Mouse (Mus musculus): Measurements from ENCODE around the gene Pi16. TPM values are rescaled to one million over a fixed set of nuclear protein-coding genes. Genes with fewer than 3 reads are reported as not detected.
A peak's percentile ranks its signal among the peaks of the same experiment; 100 is the strongest.
"Not testable (repeated sequence)": the region's sequence is repeated elsewhere in the genome, so short reads cannot be mapped to it uniquely, and the experiment has no call there.

Pi16 gene
- polyA plus RNA-seq, 1 experiment from 2014 or later = 0.19 TPM

- Histone ChIP-seq H3K27me3 (ENCODE audit: control insufficient read depth, insufficient read depth, low read length) (no peaks in the 10 kb centered on the region), H3K4me1 (ENCODE audit: control insufficient read depth, insufficient read depth, low read length) (peaks cover 12% of the 10 kb centered on the region), H3K27ac (replicated peaks; ENCODE audit: low read depth, low read length) (peak within 1 kb of the TSS; percentile 82), H3K4me2 (ENCODE audit: low read depth, severe bottlenecking) (peak within 1 kb of the TSS; percentile 68), H3K9me3 (ENCODE audit: control insufficient read depth, low read length) (no peaks in the 10 kb centered on the region), H3K9ac (ENCODE audit: low read length) (peak within 1 kb of the TSS; percentile 74), H3K4me3 (ENCODE audit: low read depth, low read length) (peak within 1 kb of the TSS; percentile 61), H3K36me3 (ENCODE audit: control insufficient read depth, insufficient read depth, low read length) (peaks cover 3% of the 10 kb centered on the region; the same call in 1 of the 2 replicates)
- under 1% methylated on average over 52 of the region's 53 CpGs for WGBS
- peak; percentile 100 for DNase-seq (ENCODE audit: low spot score)
- peak; percentile 95 for ATAC-seq (ENCODE audit: insufficient number of reproducible peaks, low FRiP score, low TSS enrichment, low read depth)
Observed at GRCm38 (mm10) chr17:29347645-29348256, 30.3 kb downstream of the Pi16 start, which contains the start of gene Mtch1. Mtch1 (minus strand) TSS chr17:29347934.

- Histone ChIP-seq H3K36me3 (ENCODE audit: control insufficient read depth, insufficient read depth, low read length) (no peaks in the 10 kb centered on the region; the same call in 1 of the 2 replicates), H3K9me3 (ENCODE audit: control insufficient read depth, low read length) (no peaks in the 10 kb centered on the region), H3K4me2 (ENCODE audit: low read depth, severe bottlenecking) (no peak overlapping the region), H3K4me1 (ENCODE audit: control insufficient read depth, insufficient read depth, low read length) (peaks cover 12% of the 10 kb centered on the region), H3K27ac (replicated peaks; ENCODE audit: low read depth, low read length) (no peak overlapping the region), H3K27me3 (ENCODE audit: control insufficient read depth, insufficient read depth, low read length) (no peaks in the 10 kb centered on the region), H3K9ac (ENCODE audit: low read length) (no peak overlapping the region), H3K4me3 (ENCODE audit: low read depth, low read length) (no peak overlapping the region)
- 79% methylated on average over 2 of the region's 2 CpGs for WGBS
- DNase-seq (ENCODE audit: low spot score) (no peak), ATAC-seq (ENCODE audit: insufficient number of reproducible peaks, low FRiP score, low TSS enrichment, low read depth) (no peak)
Observed at GRCm38 (mm10) chr17:29348996-29349395, 31.5 kb downstream of the Pi16 start.

DNA sequence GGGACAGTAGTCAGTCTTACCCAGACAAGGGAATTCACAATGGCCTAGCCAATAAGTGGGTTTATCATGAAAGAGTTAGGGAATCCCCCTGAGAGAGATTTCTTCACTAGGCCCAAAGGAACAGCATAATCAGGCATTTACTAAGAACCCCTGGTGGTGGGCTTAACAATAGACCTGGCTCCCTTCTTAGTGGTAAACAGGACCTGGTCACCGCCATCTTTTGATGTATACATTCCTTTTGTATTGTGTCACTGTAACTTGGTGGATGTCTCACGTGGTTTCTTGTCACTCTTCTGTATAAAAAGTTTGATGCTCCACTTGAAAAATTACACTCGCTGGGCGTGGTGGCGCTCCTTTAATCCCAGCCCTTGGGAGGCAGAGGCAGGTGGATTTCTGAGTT, 33.6 kb downstream of the Pi16 start:
- DNase-seq (ENCODE audit: low spot score); ATAC-seq (ENCODE audit: insufficient number of reproducible peaks, low FRiP score, low TSS enrichment, low read depth); H3K9me3 ChIP-seq (ENCODE audit: control insufficient read depth, low read length); H3K9ac ChIP-seq (ENCODE audit: low read length); H3K4me3 ChIP-seq (ENCODE audit: low read depth, low read length); H3K27ac ChIP-seq (replicated peaks; ENCODE audit: low read depth, low read length); H3K27me3 ChIP-seq (ENCODE audit: control insufficient read depth, insufficient read depth, low read length); H3K4me2 ChIP-seq (ENCODE audit: low read depth, severe bottlenecking); H3K36me3 ChIP-seq (ENCODE audit: control insufficient read depth, insufficient read depth, low read length): not testable (repeated sequence)
- 78% methylated on average over 5 of the region's 5 CpGs for WGBS
- H3K4me1 ChIP-seq (ENCODE audit: control insufficient read depth, insufficient read depth, low read length) = peaks cover 19% of the 10 kb centered on the region

- H3K36me3 ChIP-seq (ENCODE audit: control insufficient read depth, insufficient read depth, low read length) = no peaks in the 10 kb centered on the region
- DNase-seq (ENCODE audit: low spot score) (no peak), ATAC-seq (ENCODE audit: insufficient number of reproducible peaks, low FRiP score, low TSS enrichment, low read depth) (no peak)
- 65% methylated on average over 5 of the region's 5 CpGs for WGBS
- H3K9ac ChIP-seq (ENCODE audit: low read length) = peak overlapping the region; percentile 49
- H3K4me3 ChIP-seq (ENCODE audit: low read depth, low read length) = no peak overlapping the region
- H3K4me2 ChIP-seq (ENCODE audit: low read depth, severe bottlenecking) = peak overlapping the region; percentile 52
- peaks cover 17% of the 10 kb centered on the region for H3K4me1 ChIP-seq (ENCODE audit: control insufficient read depth, insufficient read depth, low read length)
- no peaks in the 10 kb centered on the region for H3K9me3 ChIP-seq (ENCODE audit: control insufficient read depth, low read length)
- peak overlapping the region; percentile 84 for H3K27ac ChIP-seq (replicated peaks; ENCODE audit: low read depth, low read length)
- no peaks in the 10 kb centered on the region for H3K27me3 ChIP-seq (ENCODE audit: control insufficient read depth, insufficient read depth, low read length)
Observed at GRCm38 (mm10) chr17:29355461-29355840, 38.0 kb downstream of the Pi16 start.

GRCm38 (mm10) chr17:29355841-29356478, 38.5 kb downstream of the Pi16 start:
- Histone ChIP-seq H3K27me3 (ENCODE audit: control insufficient read depth, insufficient read depth, low read length) (no peaks in the 10 kb centered on the region), H3K9ac (ENCODE audit: low read length) (peak overlapping the region; percentile 17; the same call in 1 of the 2 replicates), H3K27ac (replicated peaks; ENCODE audit: low read depth, low read length) (peak overlapping the region; percentile 84), H3K9me3 (ENCODE audit: control insufficient read depth, low read length) (no peaks in the 10 kb centered on the region), H3K4me3 (ENCODE audit: low read depth, low read length) (no peak overlapping the region), H3K4me1 (ENCODE audit: control insufficient read depth, insufficient read depth, low read length) (peaks cover 17% of the 10 kb centered on the region), H3K4me2 (ENCODE audit: low read depth, severe bottlenecking) (peak overlapping the region; percentile 52), H3K36me3 (ENCODE audit: control insufficient read depth, insufficient read depth, low read length) (no peaks in the 10 kb centered on the region)
- peak; percentile 40; the same call in 1 of the 2 replicates for ATAC-seq (ENCODE audit: insufficient number of reproducible peaks, low FRiP score, low TSS enrichment, low read depth)
- WGBS = 25% methylated on average over 17 of the region's 17 CpGs
- DNase-seq (ENCODE audit: low spot score) = peak; percentile 44

- Histone ChIP-seq H3K36me3 (ENCODE audit: control insufficient read depth, insufficient read depth, low read length) (no peaks in the 10 kb centered on the region), H3K4me3 (ENCODE audit: low read depth, low read length) (peak overlapping the region; percentile 22), H3K27ac (replicated peaks; ENCODE audit: low read depth, low read length) (peak overlapping the region; percentile 84), H3K9ac (ENCODE audit: low read length) (peak overlapping the region; percentile 22; the same call in 1 of the 2 replicates), H3K9me3 (ENCODE audit: control insufficient read depth, low read length) (no peaks in the 10 kb centered on the region), H3K4me1 (ENCODE audit: control insufficient read depth, insufficient read depth, low read length) (peaks cover 17% of the 10 kb centered on the region), H3K27me3 (ENCODE audit: control insufficient read depth, insufficient read depth, low read length) (no peaks in the 10 kb centered on the region), H3K4me2 (ENCODE audit: low read depth, severe bottlenecking) (peak overlapping the region; percentile 52)
- peak; percentile 84 for DNase-seq (ENCODE audit: low spot score)
- WGBS = under 1% methylated on average over 11 of the region's 11 CpGs
- ATAC-seq (ENCODE audit: insufficient number of reproducible peaks, low FRiP score, low TSS enrichment, low read depth) = peak; percentile 78
Observed at GRCm38 (mm10) chr17:29356479-29356856, 39.0 kb downstream of the Pi16 start.

DNA sequence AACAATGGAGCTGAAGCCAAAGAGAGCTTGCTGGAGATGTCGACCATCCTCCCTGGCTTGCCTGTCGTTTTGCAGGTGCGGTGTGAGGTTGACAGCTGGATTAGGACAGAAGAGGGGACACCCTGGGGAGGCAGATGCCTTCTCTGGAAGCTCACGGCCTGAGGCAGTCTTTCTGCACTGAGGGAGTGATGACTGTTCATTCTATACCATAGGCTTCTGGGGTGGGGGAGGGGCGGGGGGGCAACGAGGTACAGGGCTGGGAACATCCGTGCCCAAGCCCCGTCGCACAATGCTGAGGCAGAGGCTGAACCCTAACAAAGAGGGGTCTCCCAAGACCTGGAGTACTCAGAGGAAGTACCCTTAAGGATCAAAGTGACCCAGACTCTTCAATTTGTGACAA, 39.4 kb downstream of the Pi16 start:
- Histone ChIP-seq H3K9ac (ENCODE audit: low read length) (0 out of 2 replicates have a peak overlapping the region, but pooled peaks have one; percentile 22), H3K4me3 (ENCODE audit: low read depth, low read length) (peak overlapping the region; percentile 22), H3K27me3 (ENCODE audit: control insufficient read depth, insufficient read depth, low read length) (no peaks in the 10 kb centered on the region), H3K4me2 (ENCODE audit: low read depth, severe bottlenecking) (peak overlapping the region; percentile 52), H3K27ac (replicated peaks; ENCODE audit: low read depth, low read length) (0 out of 2 replicates have a peak overlapping the region, but pooled peaks have one; percentile 36), H3K9me3 (ENCODE audit: control insufficient read depth, low read length) (no peaks in the 10 kb centered on the region), H3K4me1 (ENCODE audit: control insufficient read depth, insufficient read depth, low read length) (peaks cover 17% of the 10 kb centered on the region), H3K36me3 (ENCODE audit: control insufficient read depth, insufficient read depth, low read length) (no peaks in the 10 kb centered on the region)
- 24% methylated on average over 9 of the region's 9 CpGs for WGBS
- DNase-seq (ENCODE audit: low spot score) (no peak), ATAC-seq (ENCODE audit: insufficient number of reproducible peaks, low FRiP score, low TSS enrichment, low read depth) (peak; percentile 32; the same call in 1 of the 2 replicates)

- DNase-seq (ENCODE audit: low spot score) = no peak
- H3K9me3 ChIP-seq (ENCODE audit: control insufficient read depth, low read length) = no peaks in the 10 kb centered on the region
- H3K4me3 ChIP-seq (ENCODE audit: low read depth, low read length) = no peak overlapping the region
- H3K9ac ChIP-seq (ENCODE audit: low read length) = no peak overlapping the region
- no peak overlapping the region for H3K4me2 ChIP-seq (ENCODE audit: low read depth, severe bottlenecking)
- H3K4me1 ChIP-seq (ENCODE audit: control insufficient read depth, insufficient read depth, low read length) = peaks cover 17% of the 10 kb centered on the region
- H3K27me3 ChIP-seq (ENCODE audit: control insufficient read depth, insufficient read depth, low read length) = no peaks in the 10 kb centered on the region
- ATAC-seq (ENCODE audit: insufficient number of reproducible peaks, low FRiP score, low TSS enrichment, low read depth) = no peak
- H3K36me3 ChIP-seq (ENCODE audit: control insufficient read depth, insufficient read depth, low read length) = no peaks in the 10 kb centered on the region
- 70% methylated on average over 3 of the region's 3 CpGs for WGBS
- H3K27ac ChIP-seq (replicated peaks; ENCODE audit: low read depth, low read length) = no peak overlapping the region
Observed at GRCm38 (mm10) chr17:29358928-29359327, 41.4 kb downstream of the Pi16 start.
